Mouse (Mus musculus): ENCODE data around the gene H2-Oa. TPM values are rescaled to one million over a fixed set of nuclear protein-coding genes. Genes with fewer than 3 reads are reported as not detected.

Gene H2-Oa
- total RNA-seq, 2 experiments from 2014 or later, result not detected

DNA sequence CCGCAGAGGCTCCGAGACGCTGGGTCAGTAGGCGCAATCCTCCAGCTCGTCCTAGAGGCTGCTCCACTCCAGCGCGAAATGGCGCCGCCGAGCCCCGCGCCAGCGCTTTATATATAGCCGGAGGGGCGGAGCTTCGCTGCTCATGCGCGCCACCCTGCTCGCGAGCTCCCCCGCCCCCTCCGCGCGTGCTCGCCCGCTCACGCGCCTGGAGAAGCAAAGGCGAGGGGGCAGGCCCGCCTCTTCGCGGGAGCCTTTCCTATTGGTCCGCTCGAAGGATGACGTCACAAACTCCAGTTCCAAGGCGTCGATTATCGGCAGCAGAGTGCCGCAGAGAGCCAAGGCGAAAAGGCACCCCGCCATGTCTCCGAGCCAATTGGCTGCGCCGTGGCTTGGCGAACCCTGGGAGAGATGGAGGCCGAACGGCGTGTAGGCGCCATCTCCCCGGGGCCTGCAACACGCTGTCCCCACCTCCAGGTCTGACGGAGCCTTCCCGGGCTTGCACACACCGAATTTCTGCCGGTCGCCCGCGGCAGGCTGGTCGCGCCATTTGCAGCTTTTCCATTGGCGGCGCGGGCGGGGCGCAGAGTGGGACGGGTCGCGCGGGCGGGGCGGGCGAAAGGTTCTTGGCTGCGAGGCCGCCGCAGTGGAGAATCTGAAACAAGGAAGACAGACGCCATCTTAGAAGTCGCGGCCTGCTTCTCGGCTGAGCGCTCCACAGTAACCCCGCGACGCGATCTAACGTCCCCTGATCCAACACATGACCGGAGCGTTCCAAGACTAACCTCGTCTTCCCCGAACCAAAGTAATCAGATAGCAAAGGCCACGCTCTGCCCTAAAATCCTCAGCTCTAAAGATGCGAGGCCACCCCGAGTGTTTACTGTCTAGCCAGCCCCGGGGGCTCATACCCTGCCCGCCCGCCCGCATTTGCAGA, 27.4 kb downstream of the H2-Oa start, which contains the start of gene H2-DMa:
Gene H2-DMa, plus strand, starts transcription at position 293 of the 931 bp plus-strand sequence.
- DNase-seq, result peak; percentile 98
- intact Hi-C loops (cut with DNase I; ENCODE audit: low total_unique reads), result no loop called here

- intact Hi-C loops (cut with DNase I; ENCODE audit: low total_unique reads), result no loop called here
- peak; percentile 94 for DNase-seq
These were observed 28.1 kb downstream of the H2-Oa start for GRCm38 (mm10) chr17:34120180-34120723.

GRCm38 (mm10) chr17:34120814-34121171, 28.7 kb downstream of the H2-Oa start:
- intact Hi-C loops (cut with DNase I; ENCODE audit: low total_unique reads), result no loop called here
- peak; percentile 92 for DNase-seq

GRCm38 (mm10) chr17:34121172-34121878, 29.2 kb downstream of the H2-Oa start:
- DNase-seq, result peak; percentile 92
- intact Hi-C loops (cut with DNase I; ENCODE audit: low total_unique reads), result no loop called here

DNA sequence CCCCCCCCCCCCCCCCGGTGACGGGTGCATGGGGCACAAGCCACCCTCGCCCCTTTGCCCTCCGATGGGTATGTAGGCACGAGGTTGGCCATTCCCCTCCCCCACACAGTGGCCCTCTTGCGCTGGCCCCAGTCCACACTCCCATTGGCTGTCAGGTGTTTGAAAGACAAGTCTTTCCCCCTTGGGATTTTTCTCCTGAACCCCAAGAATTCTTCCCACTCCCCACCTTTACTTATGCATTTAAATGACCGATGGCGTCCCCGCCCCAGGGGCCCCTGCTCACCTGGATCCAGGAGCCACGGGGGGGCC, 29.7 kb downstream of the H2-Oa start:
- intact Hi-C loops (cut with DNase I; ENCODE audit: low total_unique reads), result no loop called here
- DNase-seq, result peak; percentile 68

DNA sequence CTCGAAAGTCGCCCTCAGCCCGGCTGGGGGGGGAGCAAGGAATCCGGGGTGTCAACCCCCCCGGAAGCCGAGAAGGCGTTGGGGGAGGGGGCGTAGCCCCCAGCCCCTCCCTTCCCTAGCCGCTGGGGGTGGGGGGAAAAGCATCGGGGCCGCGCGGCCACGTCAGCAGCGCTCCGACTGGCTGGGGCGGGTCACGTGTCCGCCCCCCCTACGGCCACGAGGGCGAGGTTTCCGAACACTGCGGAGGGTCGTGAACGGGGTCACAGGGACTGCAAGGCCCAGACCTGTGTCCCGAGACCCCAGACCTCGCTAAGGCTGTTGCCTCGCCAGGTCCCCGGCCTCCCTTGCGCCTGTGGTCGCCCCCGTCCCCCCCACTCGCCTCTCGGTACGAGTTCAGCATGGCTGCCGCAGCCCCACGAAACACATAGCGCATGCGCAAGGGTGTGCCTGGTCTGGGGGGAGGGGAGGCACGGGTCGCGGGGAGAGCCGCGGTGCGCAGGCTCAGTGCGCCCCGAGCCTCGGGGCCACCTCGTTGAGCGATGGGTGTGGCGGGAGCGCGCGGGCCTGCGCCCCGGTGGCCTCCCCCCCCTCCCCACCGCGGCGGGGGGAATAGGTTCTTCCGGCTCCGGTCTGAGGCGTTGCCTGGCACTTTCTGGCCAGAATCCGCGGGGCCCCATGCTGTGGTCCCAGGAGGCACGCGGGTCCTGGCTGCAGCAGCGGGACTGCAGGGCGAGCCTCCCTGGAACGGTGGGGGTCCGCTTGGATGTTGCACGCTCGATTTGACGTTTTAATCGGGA, 30.2 kb downstream of the H2-Oa start, which contains the start of gene Brd2:
Gene Brd2, minus strand, starts transcription at position 447 of the 797 bp plus-strand sequence.
- DNase-seq, result peak; percentile 98
- intact Hi-C loops (cut with DNase I; ENCODE audit: low total_unique reads), result no loop called here

- intact Hi-C loops (cut with DNase I; ENCODE audit: low total_unique reads), result no loop called here
- DNase-seq, result no peak
These were observed 31.0 kb downstream of the H2-Oa start for GRCm38 (mm10) chr17:34123111-34123510.

GRCm38 (mm10) chr17:34123518-34123917, 31.4 kb downstream of the H2-Oa start:
- intact Hi-C loops (cut with DNase I; ENCODE audit: low total_unique reads), result no loop called here
- DNase-seq, result no peak

DNA sequence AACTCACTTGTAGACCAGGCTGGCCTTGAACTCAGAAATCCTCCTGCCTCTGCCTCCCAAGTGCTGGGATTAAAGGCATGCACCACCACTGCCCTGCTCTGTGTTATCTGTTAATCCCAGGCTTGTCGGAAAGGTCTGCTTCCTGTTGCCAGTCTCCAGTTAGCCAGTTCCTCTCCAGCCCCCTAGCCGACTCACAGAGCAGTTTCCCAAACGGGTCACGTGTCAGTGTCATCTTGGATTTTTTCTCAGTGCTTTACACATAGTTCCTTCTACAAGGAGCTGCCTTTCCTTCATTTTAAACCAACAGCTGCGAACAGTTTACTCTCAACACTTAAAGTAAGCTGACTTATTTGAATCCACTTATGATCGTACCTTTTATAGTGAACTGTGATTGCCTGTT, 32.5 kb downstream of the H2-Oa start:
- intact Hi-C loops (cut with DNase I; ENCODE audit: low total_unique reads), result no loop called here
- no peak for DNase-seq

- intact Hi-C loops (cut with DNase I; ENCODE audit: low total_unique reads), result no loop called here
- DNase-seq, result no peak
These were observed 34.8 kb downstream of the H2-Oa start for GRCm38 (mm10) chr17:34126826-34127420.

DNA sequence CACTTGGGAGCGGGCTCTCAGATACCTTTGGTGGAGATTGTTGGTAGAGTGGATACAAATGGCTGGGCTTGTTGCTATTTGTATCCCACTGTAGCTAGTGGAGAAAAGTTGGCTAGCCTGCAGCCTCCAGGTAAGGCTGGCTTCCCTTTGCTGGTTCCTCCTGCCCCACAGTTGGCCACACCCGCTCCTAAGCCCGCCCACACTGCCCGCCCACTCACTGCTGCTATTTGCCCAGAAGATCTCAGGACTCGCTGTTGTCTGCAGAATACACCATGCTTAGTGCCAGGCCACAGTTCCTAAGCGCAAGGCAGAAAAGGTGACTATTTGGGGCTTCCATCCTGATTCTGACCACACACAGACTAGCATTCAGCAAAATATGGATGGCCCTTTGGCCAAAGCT, 35.3 kb downstream of the H2-Oa start:
- DNase-seq, result peak; percentile 40
- intact Hi-C loops (cut with DNase I; ENCODE audit: low total_unique reads), result no loop called here

- intact Hi-C loops (cut with DNase I; ENCODE audit: low total_unique reads), result no loop called here
- DNase-seq, result no peak
These were observed 36.3 kb downstream of the H2-Oa start for GRCm38 (mm10) chr17:34128264-34128937.

DNA sequence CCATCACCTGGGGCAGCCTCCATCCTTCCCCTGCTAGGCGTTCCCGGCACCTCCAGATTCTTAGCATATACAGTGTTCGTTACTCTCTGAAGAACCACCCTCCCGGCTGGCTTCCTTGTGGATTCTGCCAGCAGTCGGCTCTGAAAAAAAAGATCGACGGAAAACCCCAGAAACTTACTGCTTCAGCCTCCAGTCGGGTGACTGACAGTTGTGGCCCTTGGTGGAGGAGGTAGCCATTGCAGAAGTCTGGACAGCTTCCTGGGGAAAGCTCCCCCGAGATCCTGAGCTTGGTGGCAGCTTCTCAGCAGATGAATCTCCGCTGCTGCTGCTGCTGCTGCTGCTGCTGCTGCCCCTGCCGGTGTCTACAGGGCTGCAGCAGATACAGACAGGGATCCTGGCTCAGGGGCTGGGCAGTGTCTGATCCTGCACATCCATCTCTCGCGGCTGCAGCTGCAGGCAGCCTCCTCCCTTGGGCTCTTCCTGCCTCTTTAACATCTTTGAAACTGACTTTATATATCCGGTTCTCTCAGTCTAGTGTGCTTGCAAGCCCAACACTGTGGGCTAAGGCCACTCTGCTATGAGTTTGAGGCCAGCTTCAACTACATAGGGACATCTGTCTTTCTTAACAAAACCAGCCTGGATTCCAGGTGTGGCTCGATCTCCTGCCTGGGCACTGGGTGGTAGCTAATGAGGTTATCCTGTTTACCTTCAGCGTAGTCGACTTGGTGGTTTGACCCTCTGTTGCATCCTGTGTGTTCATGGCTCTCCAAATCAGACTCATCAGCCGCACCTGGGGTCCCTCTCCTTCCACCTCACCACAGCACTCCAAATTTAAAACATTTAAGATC, 37.0 kb downstream of the H2-Oa start:
- DNase-seq, result no peak
- intact Hi-C loops (cut with DNase I; ENCODE audit: low total_unique reads), result no loop called here

DNA sequence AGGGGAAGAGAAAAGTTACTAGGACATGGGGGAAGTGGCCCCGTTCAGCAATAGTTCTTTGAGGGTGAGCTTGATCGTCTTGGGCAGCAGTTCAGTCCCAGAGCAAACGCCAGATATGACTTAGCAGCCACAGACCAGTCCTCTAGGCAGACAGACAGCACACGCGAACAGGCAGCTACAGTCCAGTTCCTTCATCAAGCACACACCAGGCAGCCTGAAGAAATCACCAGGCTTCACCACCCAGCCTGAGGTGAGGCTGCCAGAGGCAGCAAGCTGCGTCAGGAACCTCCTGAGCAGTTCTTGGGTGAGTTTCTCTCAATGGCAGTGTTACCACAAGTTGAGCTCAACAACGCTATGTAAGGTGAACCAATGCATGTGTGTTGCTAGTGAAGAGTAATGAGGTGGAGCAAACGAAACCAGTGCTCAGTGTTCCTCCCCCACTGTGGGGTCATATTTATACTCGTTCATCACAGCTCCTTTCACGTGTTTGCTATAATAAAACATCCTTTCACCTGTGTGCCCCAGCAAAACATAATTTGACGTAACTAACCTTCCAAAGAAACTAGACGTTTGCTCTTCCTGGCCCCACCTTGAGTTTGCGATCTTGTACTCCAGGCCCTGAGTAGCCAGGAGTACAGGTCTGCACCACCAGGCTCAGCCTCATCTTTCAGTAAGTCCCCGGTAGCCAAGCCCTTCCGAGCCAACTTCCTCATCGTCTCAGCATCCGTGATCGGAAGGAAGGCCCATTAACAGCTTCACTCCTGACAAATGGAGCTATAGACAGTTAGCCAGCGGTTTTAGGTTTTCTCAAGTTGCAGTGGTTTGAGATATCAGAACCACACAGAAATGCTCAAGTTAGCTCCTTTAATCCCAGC, 38.2 kb downstream of the H2-Oa start:
- no peak for DNase-seq
- intact Hi-C loops (cut with DNase I; ENCODE audit: low total_unique reads), result loop anchor here (5.0 kb wide), 1 partner anchor 37 kb away; no protein-coding TSS in a partner anchor

DNA sequence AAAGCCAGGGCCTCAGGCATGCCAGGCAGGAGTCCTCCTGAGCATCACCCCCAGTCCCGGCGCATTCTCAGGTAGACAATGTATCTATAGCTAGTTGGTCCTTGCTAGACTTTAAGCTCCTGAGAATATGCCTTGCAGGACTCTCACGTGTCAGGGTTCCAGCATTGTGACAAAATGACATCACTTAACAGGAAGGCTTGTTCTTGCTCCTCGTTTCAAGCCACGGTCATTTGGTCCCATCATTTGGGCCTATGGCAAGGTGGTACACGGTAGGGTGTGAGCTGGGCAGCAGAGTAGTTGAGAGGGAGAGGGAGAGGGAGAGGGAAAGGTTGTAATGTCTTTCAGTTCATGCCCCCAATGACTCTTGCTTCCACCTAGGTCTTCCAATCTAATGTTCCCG, 39.8 kb downstream of the H2-Oa start:
- intact Hi-C loops (cut with DNase I; ENCODE audit: low total_unique reads), result loop anchor here (5.0 kb wide), 1 partner anchor 35 kb away; no protein-coding TSS in a partner anchor
- DNase-seq, result no peak

GRCm38 (mm10) chr17:34133289-34133688, 41.1 kb downstream of the H2-Oa start:
- no peak for DNase-seq
- intact Hi-C loops (cut with DNase I; ENCODE audit: low total_unique reads), result loop anchor here (5.0 kb wide), 1 partner anchor 34 kb away; no protein-coding TSS in a partner anchor

- no peak for DNase-seq
- intact Hi-C loops (cut with DNase I; ENCODE audit: low total_unique reads), result loop anchor here (5.0 kb wide), 1 partner anchor 33 kb away; no protein-coding TSS in a partner anchor
These were observed 42.3 kb downstream of the H2-Oa start for GRCm38 (mm10) chr17:34134451-34134850.
